Mouse (Mus musculus) neural tube, embryonic 13.5 days (tissue): ENCODE data around the gene Impad1. TPM values are rescaled to one million over a fixed set of nuclear protein-coding genes. Genes with fewer than 3 reads are reported as not detected.

Experiments
- ATAC-seq: fragments of 200-750 bp; cut with Nextera tagmentation; 2 replicates; pipeline ENCODE4 v1.8.0; 2017; ENCODE audit warnings: low read depth, mild to moderate bottlenecking, moderate TSS enrichment, moderate library complexity
- H3K27ac ChIP-seq: fragments of 300-500 bp; sonication (generic); replicated peaks from 2 replicates; pipeline ENCODE4 v1.5.1; 2015; ENCODE audit warnings: moderate library complexity, mild to moderate bottlenecking, inconsistent platforms
- H3K27me3 ChIP-seq: fragments of 300-500 bp; sonication (generic); 2 replicates; pipeline ENCODE4 v1.6.1; 2015; ENCODE audit warnings: mild to moderate bottlenecking, inconsistent platforms
- H3K36me3 ChIP-seq: fragments of 300-500 bp; sonication (generic); 2 replicates; pipeline ENCODE4 v1.6.1; 2015; ENCODE audit warnings: mild to moderate bottlenecking, inconsistent platforms
- H3K4me1 ChIP-seq: fragments of 300-500 bp; sonication (generic); replicated peaks from 2 replicates; pipeline ENCODE4 v1.6.1; 2015; ENCODE audit warnings: inconsistent platforms
- H3K4me2 ChIP-seq: fragments of 300-500 bp; sonication (generic); 2 replicates; pipeline ENCODE4 v1.6.1; 2015; ENCODE audit warnings: inconsistent platforms, mild to moderate bottlenecking, moderate library complexity
- H3K4me3 ChIP-seq: fragments of 300-500 bp; sonication (generic); 2 replicates; pipeline ENCODE4 v1.5.1; 2015; ENCODE audit warnings: mild to moderate bottlenecking, inconsistent platforms
- H3K9ac ChIP-seq: fragments of 300-500 bp; sonication (generic); 2 replicates; pipeline ENCODE4 v1.6.1; 2015; ENCODE audit warnings: moderate library complexity, mild to moderate bottlenecking, inconsistent platforms
- H3K9me3 ChIP-seq: fragments of 300-500 bp; sonication (generic); 2 replicates; pipeline ENCODE4 v1.6.1; 2016; ENCODE audit warnings: inconsistent platforms
- WGBS: fragments of 180-500 bp; shearing (Covaris S2); methylation state at CpG from one replicate; pipeline ENCODE4 v1.1.7; 2015; 5-methylcytosine and 5-hydroxymethylcytosine counted together
- polyA plus RNA-seq: library from polyadenylated mRNA; unstranded; fragments of >200 nt; fragmentation: Nextera tagmentation; extraction: Ambion mirVana; gene quantifications from 2 replicates; pipeline ENCODE4 v1.2.1, GENCODE M21; 2015

The Impad1 gene
- polyA plus RNA-seq = 32.3 and 37.3 TPM in 2 replicates

GRCm38 (mm10) chr4:4792992-4793834 lies at the start of gene Impad1:
Gene Impad1, minus strand, starts transcription at chr4:4793355.
- Histone ChIP-seq H3K27ac (peak within 1 kb of the TSS; percentile 89), H3K9ac (peak within 1 kb of the TSS; percentile 98), H3K4me3 (peak within 1 kb of the TSS; percentile 98), H3K4me2 (peak within 1 kb of the TSS; percentile 79), H3K4me1 (peaks cover 24% of the 10 kb centered on the region), H3K27me3 (no peaks in the 10 kb centered on the region), H3K9me3 (no peaks in the 10 kb centered on the region; the same call in 1 of the 2 replicates), H3K36me3 (peaks cover 10% of the 10 kb centered on the region)
- under 1% methylated on average over 48 of the region's 48 CpGs for WGBS
- peak; percentile 97 for ATAC-seq

- Histone ChIP-seq H3K36me3 (no peaks in the 10 kb centered on the region), H3K4me1 (no peaks in the 10 kb centered on the region), H3K9me3 (no peaks in the 10 kb centered on the region), H3K4me3 (no peak overlapping the region), H3K4me2 (no peak overlapping the region), H3K9ac (no peak overlapping the region), H3K27me3 (no peaks in the 10 kb centered on the region), H3K27ac (no peak overlapping the region)
- no peak for ATAC-seq
- WGBS = 10% methylated on average over 1 of the region's 1 CpGs
These were observed 47.0 kb upstream of the Impad1 start for GRCm38 (mm10) chr4:4840145-4840544.

- Histone ChIP-seq H3K4me1 (no peaks in the 10 kb centered on the region), H3K27me3 (no peaks in the 10 kb centered on the region)
These were observed 40.7 kb upstream of the Impad1 start for GRCm38 (mm10) chr4:4833789-4834295.

GRCm38 (mm10) chr4:4828131-4828530 lies 35.0 kb upstream of the Impad1 start:
- Histone ChIP-seq H3K9ac (no peak overlapping the region), H3K4me3 (no peak overlapping the region), H3K4me1 (no peaks in the 10 kb centered on the region), H3K36me3 (no peaks in the 10 kb centered on the region), H3K27ac (no peak overlapping the region), H3K27me3 (no peaks in the 10 kb centered on the region), H3K9me3 (no peaks in the 10 kb centered on the region), H3K4me2 (no peak overlapping the region)
- WGBS = 45% methylated on average over 2 of the region's 2 CpGs
- ATAC-seq = no peak

More at GRCm38 (mm10) chr4:4833789-4834295, 40.7 kb upstream of the Impad1 start:
- no peak overlapping the region for H3K9ac ChIP-seq
- no peaks in the 10 kb centered on the region for H3K36me3 ChIP-seq
- no peak overlapping the region for H3K27ac ChIP-seq
- WGBS = 76% methylated on average over 5 of the region's 5 CpGs
- no peak overlapping the region for H3K4me2 ChIP-seq
- H3K9me3 ChIP-seq = no peaks in the 10 kb centered on the region
- ATAC-seq = no peak
- no peak overlapping the region for H3K4me3 ChIP-seq

- Histone ChIP-seq H3K36me3 (no peaks in the 10 kb centered on the region), H3K9ac (no peak overlapping the region), H3K27me3 (no peaks in the 10 kb centered on the region), H3K4me3 (no peak overlapping the region), H3K4me2 (no peak overlapping the region), H3K4me1 (no peaks in the 10 kb centered on the region), H3K9me3 (no peaks in the 10 kb centered on the region), H3K27ac (no peak overlapping the region)
- 81% methylated on average over 1 of the region's 1 CpGs for WGBS
- ATAC-seq = no peak
These were observed 29.0 kb upstream of the Impad1 start for GRCm38 (mm10) chr4:4822119-4822518.

GRCm38 (mm10) chr4:4792141-4792991 lies 789 bp downstream of the Impad1 start:
- Histone ChIP-seq H3K4me3 (peak overlapping the region; percentile 98), H3K9ac (peak overlapping the region; percentile 98), H3K27ac (peak overlapping the region; percentile 89), H3K4me1 (peaks cover 24% of the 10 kb centered on the region), H3K27me3 (no peaks in the 10 kb centered on the region), H3K9me3 (peaks cover 3% of the 10 kb centered on the region; the same call in 1 of the 2 replicates), H3K4me2 (peak overlapping the region; percentile 79), H3K36me3 (peaks cover 19% of the 10 kb centered on the region)
- ATAC-seq = peak; percentile 86
- WGBS = 1% methylated on average over 60 of the region's 61 CpGs

GRCm38 (mm10) chr4:4791180-4791579 lies 2.0 kb downstream of the Impad1 start:
- no peak for ATAC-seq
- H3K36me3 ChIP-seq = peaks cover 23% of the 10 kb centered on the region
- no peaks in the 10 kb centered on the region for H3K27me3 ChIP-seq
- 98% methylated on average over 1 of the region's 1 CpGs for WGBS
- H3K9ac ChIP-seq = peak overlapping the region; percentile 98
- peaks cover 4% of the 10 kb centered on the region; the same call in 1 of the 2 replicates for H3K9me3 ChIP-seq
- peaks cover 24% of the 10 kb centered on the region for H3K4me1 ChIP-seq
- H3K27ac ChIP-seq = no peak overlapping the region
- peak overlapping the region; percentile 79 for H3K4me2 ChIP-seq
- H3K4me3 ChIP-seq = peak overlapping the region; percentile 98

GRCm38 (mm10) chr4:4785169-4785568 lies 8.0 kb downstream of the Impad1 start:
- 85% methylated on average over 2 of the region's 2 CpGs for whole genome bisulfite sequencing
- H3K36me3 ChIP-seq = peaks cover 39% of the 10 kb centered on the region

GRCm38 (mm10) chr4:4784305-4784704 lies 8.8 kb downstream of the Impad1 start:
- Histone ChIP-seq H3K4me3 (no peak overlapping the region), H3K9me3 (peaks cover 16% of the 10 kb centered on the region; the same call in 1 of the 2 replicates), H3K4me2 (no peak overlapping the region), H3K27ac (no peak overlapping the region), H3K9ac (no peak overlapping the region), H3K27me3 (no peaks in the 10 kb centered on the region), H3K36me3 (peaks cover 33% of the 10 kb centered on the region), H3K4me1 (no peaks in the 10 kb centered on the region)
- WGBS = 86% methylated on average over 1 of the region's 1 CpGs
- ATAC-seq = no peak

More at GRCm38 (mm10) chr4:4785169-4785568, 8.0 kb downstream of the Impad1 start:
- Histone ChIP-seq H3K4me1 (peaks cover 5% of the 10 kb centered on the region), H3K27ac (no peak overlapping the region), H3K4me3 (no peak overlapping the region), H3K27me3 (no peaks in the 10 kb centered on the region), H3K9me3 (peaks cover 16% of the 10 kb centered on the region; the same call in 1 of the 2 replicates), H3K9ac (no peak overlapping the region), H3K4me2 (no peak overlapping the region)
- ATAC-seq = no peak

- Histone ChIP-seq H3K4me1 (no peaks in the 10 kb centered on the region), H3K4me2 (no peak overlapping the region), H3K36me3 (peaks cover 33% of the 10 kb centered on the region), H3K27me3 (no peaks in the 10 kb centered on the region), H3K9me3 (0 out of 2 replicates have a peak, but pooled peaks cover 16% of the 10 kb centered on the region), H3K4me3 (no peak overlapping the region), H3K27ac (no peak overlapping the region), H3K9ac (no peak overlapping the region)
- ATAC-seq = no peak
These were observed 9.5 kb downstream of the Impad1 start for GRCm38 (mm10) chr4:4783686-4783957.

- Histone ChIP-seq H3K9me3 (0 out of 2 replicates have a peak, but pooled peaks cover 16% of the 10 kb centered on the region), H3K36me3 (peaks cover 28% of the 10 kb centered on the region), H3K27me3 (no peaks in the 10 kb centered on the region), H3K4me3 (no peak overlapping the region), H3K9ac (no peak overlapping the region), H3K27ac (no peak overlapping the region), H3K4me2 (no peak overlapping the region), H3K4me1 (no peaks in the 10 kb centered on the region)
- no peak for ATAC-seq
- 94% methylated on average over 4 of the region's 4 CpGs for WGBS
These were observed 10.1 kb downstream of the Impad1 start for GRCm38 (mm10) chr4:4782882-4783685.
